In genomic region chr16:56134149-56134548, GRCm38 (mm10) we compare ENCODE assay signal across 14 mouse cellular contexts.
DNase-seq lines count a peak whose midpoint lies in the region; ATAC-seq and TF ChIP-seq lines count a peak whose summit lies in the region.
"Had no signal": no experiment of that assay in that cellular context is flagged by ENCODE, and none has a peak within 500 bp of the region (broad histone marks: within the 10 kb centered on the region; RNA-seq: fewer than 3 reads in every experiment).

No protein-coding gene starts in this region.

- no peak overlapping the region for H3K9ac ChIP-seq in kidney, embryonic 16.5 days (replicated peaks; ENCODE audit: low read length)
- H3K9ac ChIP-seq in MEL (ENCODE audit: control insufficient read depth, low read depth, low read length, poor library complexity, severe bottlenecking), result no peak overlapping the region
- H3K9ac ChIP-seq in neural tube, embryonic 15.5 days (replicated peaks), result no peak overlapping the region
- H3K9ac ChIP-seq: heart, embryonic 15.5 days; intestine, embryonic 15.5 days; liver, embryonic 14.5 days had no signal

- TF ChIP-seq RAD21 in MEL (IDR thresholded peaks at IDR 0.05; ENCODE audit: low read depth, low read length), result no peak

- no peak for TF ChIP-seq EP300 in MEL (IDR thresholded peaks at IDR 0.05; ENCODE audit: low read depth in 1 of 2, low read length in 2 of 2)

- no peaks in the 10 kb centered on the region for H3K9me3 ChIP-seq in kidney, embryonic 16.5 days (ENCODE audit: low read length)
- no peaks in the 10 kb centered on the region for H3K9me3 ChIP-seq in MEL (replicated peaks; ENCODE audit: insufficient read depth, low read length)
- H3K9me3 ChIP-seq in neural tube, embryonic 15.5 days (replicated peaks), result no peaks in the 10 kb centered on the region
- H3K9me3 ChIP-seq: heart, embryonic 15.5 days; intestine, embryonic 15.5 days had no signal

- no peak for TF ChIP-seq CTCF in kidney, adult 2 months (conservative IDR thresholded peaks at IDR 0.05; ENCODE audit: insufficient read depth, insufficient read length, low read depth, low read length)
- no peak for TF ChIP-seq CTCF in MEL (IDR thresholded peaks at IDR 0.05 in 2 of 3, conservative IDR thresholded peaks at IDR 0.05 in 1 of 3; ENCODE audit: control insufficient read depth in 1 of 3, insufficient read depth in 1 of 3, low read depth in 2 of 3, low read length in 3 of 3, poor library complexity in 1 of 3, severe bottlenecking in 1 of 3)

- 55% methylated on average over 4 of the region's 4 CpGs for WGBS in kidney, adult 2 months
- WGBS in kidney, embryonic 16.5 days, result 57% methylated on average over 4 of the region's 4 CpGs
- 53% methylated on average over 4 of the region's 4 CpGs for WGBS in neural tube, embryonic 15.5 days

- no peak overlapping the region for H3K4me3 ChIP-seq in kidney, adult 2 months (ENCODE audit: insufficient read depth, low read depth, low read length)
- no peak overlapping the region for H3K4me3 ChIP-seq in kidney, embryonic 16.5 days (ENCODE audit: low read length)
- H3K4me3 ChIP-seq in MEL (ENCODE audit: control insufficient read depth in 1 of 2, insufficient read depth in 1 of 2, low read depth in 2 of 2, low read length in 2 of 2), result no peak overlapping the region
- no peak overlapping the region for H3K4me3 ChIP-seq in neural tube, embryonic 15.5 days (replicated peaks)
- H3K4me3 ChIP-seq: heart, embryonic 15.5 days; intestine, embryonic 15.5 days had no signal

- TF ChIP-seq POLR2A in kidney, adult 2 months (IDR thresholded peaks at IDR 0.05; ENCODE audit: low read depth, low read length), result no peak
- TF ChIP-seq POLR2A in MEL (IDR thresholded peaks at IDR 0.05; ENCODE audit: control insufficient read depth in 1 of 2, insufficient read depth in 1 of 2, low read depth in 1 of 2, low read length in 2 of 2, poor library complexity in 1 of 2), result no peak

- no peak overlapping the region for H3K4me2 ChIP-seq in kidney, embryonic 16.5 days (replicated peaks; ENCODE audit: low read depth, low read length)
- H3K4me2 ChIP-seq in neural tube, embryonic 15.5 days, result no peak overlapping the region
- H3K4me2 ChIP-seq: heart, embryonic 15.5 days; intestine, embryonic 15.5 days had no signal

- no peak overlapping the region for H3K27ac ChIP-seq in kidney, adult 2 months (ENCODE audit: insufficient read depth, low read depth, low read length)
- no peak overlapping the region for H3K27ac ChIP-seq in kidney, embryonic 16.5 days (ENCODE audit: low read length)
- H3K27ac ChIP-seq in MEL (ENCODE audit: control insufficient read depth, low read depth, low read length), result no peak overlapping the region
- H3K27ac ChIP-seq in neural tube, embryonic 15.5 days (replicated peaks), result no peak overlapping the region
- H3K27ac ChIP-seq: heart, embryonic 15.5 days; intestine, embryonic 15.5 days; liver, embryonic 14.5 days; stomach, postnatal 0 days had no signal

- no peaks in the 10 kb centered on the region for H3K79me2 ChIP-seq in MEL (ENCODE audit: control insufficient read depth, insufficient read depth, low read length, poor library complexity)

- ATAC-seq in kidney, embryonic 16.5 days (ENCODE audit: low FRiP score, low TSS enrichment), result no peak
- ATAC-seq in neural tube, embryonic 15.5 days (ENCODE audit: low FRiP score), result no peak
- no peak for ATAC-seq in granulocyte monocyte progenitor cell, adult 5-6 weeks (replicated peaks; ENCODE audit: poor library complexity, severe bottlenecking)
- ATAC-seq: intestine, embryonic 15.5 days had no signal

- no peaks in the 10 kb centered on the region for H3K36me3 ChIP-seq in kidney, adult 2 months (ENCODE audit: control insufficient read depth, insufficient read depth, low read length)
- H3K36me3 ChIP-seq in kidney, embryonic 16.5 days (ENCODE audit: insufficient read depth, low read length), result 0 out of 2 replicates have a peak, but pooled peaks cover 3% of the 10 kb centered on the region
- no peaks in the 10 kb centered on the region; a peak in 1 of 4 replicates for H3K36me3 ChIP-seq in MEL (ENCODE audit: control insufficient read depth in 1 of 2, insufficient read depth in 2 of 2, low read length in 2 of 2)
- H3K36me3 ChIP-seq in neural tube, embryonic 15.5 days, result peaks cover 10% of the 10 kb centered on the region
- H3K36me3 ChIP-seq: intestine, embryonic 15.5 days had no signal

- no peaks in the 10 kb centered on the region for H3K27me3 ChIP-seq in kidney, adult 2 months (replicated peaks; ENCODE audit: control insufficient read depth, insufficient read depth, low read length)
- H3K27me3 ChIP-seq in kidney, embryonic 16.5 days (ENCODE audit: insufficient read depth, low read length), result no peaks in the 10 kb centered on the region
- H3K27me3 ChIP-seq in MEL (ENCODE audit: control insufficient read depth in 1 of 2, insufficient read depth in 2 of 2, low read length in 2 of 2), result no peaks in the 10 kb centered on the region
- H3K27me3 ChIP-seq in neural tube, embryonic 15.5 days (replicated peaks), result no peaks in the 10 kb centered on the region
- H3K27me3 ChIP-seq: heart, embryonic 15.5 days; intestine, embryonic 15.5 days had no signal

- peak; percentile 51 for DNase-seq in kidney, adult 2 months
- DNase-seq in 3T3-L1 (ENCODE audit: low read depth, low spot score) (peak; percentile 42), MEL (ENCODE audit: low read depth, low spot score) (peak; percentile 23)
- DNase-seq in kidney, postnatal 4 days, result peak; percentile 14 to 26
- DNase-seq: cerebellum, adult 18-20 months; embryo, embryonic 11 days; spleen, adult 18-20 months had no signal

- H3K4me1 ChIP-seq in kidney, adult 2 months (ENCODE audit: control insufficient read depth, insufficient read depth, low read length), result no peaks in the 10 kb centered on the region
- no peaks in the 10 kb centered on the region for H3K4me1 ChIP-seq in kidney, embryonic 16.5 days (ENCODE audit: insufficient read depth, low read length)
- no peaks in the 10 kb centered on the region for H3K4me1 ChIP-seq in MEL (ENCODE audit: control insufficient read depth in 1 of 2, insufficient read depth in 2 of 2, low read length in 2 of 2)
- no peaks in the 10 kb centered on the region for H3K4me1 ChIP-seq in neural tube, embryonic 15.5 days
- H3K4me1 ChIP-seq: heart, embryonic 15.5 days; intestine, embryonic 15.5 days had no signal

TF ChIP-seq in MEL, 35 proteins besides CTCF, POLR2A, EP300 and RAD21:
- TF ChIP-seq CHD2 (IDR thresholded peaks at IDR 0.05; ENCODE audit: low read length), result no peak
- TF ChIP-seq BHLHE40 (IDR thresholded peaks at IDR 0.05; ENCODE audit: borderline replicate concordance, low read depth, low read length), result no peak
- TF ChIP-seq SMC3 (IDR thresholded peaks at IDR 0.05; ENCODE audit: low read depth, low read length), result no peak
- TF ChIP-seq CHD1 (IDR thresholded peaks at IDR 0.05; ENCODE audit: low read depth, low read length), result no peak
- TF ChIP-seq MAX (IDR thresholded peaks at IDR 0.05; ENCODE audit: low read length), result no peak
- no peak for TF ChIP-seq ZKSCAN1 (IDR thresholded peaks at IDR 0.05; ENCODE audit: low read depth, low read length)
- TF ChIP-seq UBTF (IDR thresholded peaks at IDR 0.05; ENCODE audit: borderline replicate concordance, insufficient read depth, low read depth, low read length), result no peak
- no peak for TF ChIP-seq ZNF384 (IDR thresholded peaks at IDR 0.05; ENCODE audit: low read depth, low read length)
- no peak for TF ChIP-seq KAT2A (conservative IDR thresholded peaks at IDR 0.05; ENCODE audit: low read depth, low read length)
- TF ChIP-seq USF2 (IDR thresholded peaks at IDR 0.05; ENCODE audit: borderline replicate concordance in 1 of 2, insufficient read depth in 1 of 2, low read depth in 1 of 2, low read length in 2 of 2), result no peak
- no peak for TF ChIP-seq TCF12 (IDR thresholded peaks at IDR 0.05; ENCODE audit: low read depth, low read length)
- no peak for TF ChIP-seq ELF1 (IDR thresholded peaks at IDR 0.05; ENCODE audit: low read depth, low read length)
- no peak for TF ChIP-seq SIN3A (IDR thresholded peaks at IDR 0.05; ENCODE audit: low read length)
- no peak for TF ChIP-seq E2F4 (IDR thresholded peaks at IDR 0.05; ENCODE audit: borderline replicate concordance, low read depth, low read length)
- TF ChIP-seq ZMIZ1 (IDR thresholded peaks at IDR 0.05; ENCODE audit: low read depth, low read length), result no peak
- TF ChIP-seq USF1 (IDR thresholded peaks at IDR 0.05; ENCODE audit: low read depth, low read length), result no peak
TF ChIP-seq in MEL: peak in this region for 0.
